Mouse (Mus musculus) kidney, adult 2 months (tissue): ENCODE results near the gene Gm2016. TPM values are rescaled to one million over a fixed set of nuclear protein-coding genes. Genes with fewer than 3 reads are reported as not detected.

ENCODE experiments used
- polyA plus RNA-seq: library from polyadenylated mRNA; depleted of rRNA; stranded (reverse); fragments of >200 nt; gene quantifications from 2 replicates; pipeline ENCODE4 v1.2.3, GENCODE M21; 2012; rRNA removed

Gene Gm2016
- polyA plus RNA-seq, 1 experiment, result not detected

Other genes with a start within 250 kb of the Gm2016 start
- gene Gm16381, start 229.5 kb upstream of the Gm2016 start, polyA plus RNA-seq, result not detected in 2 replicates
- not detected in 2 replicates for gene Gm21319, start 98.3 kb upstream of the Gm2016 start, polyA plus RNA-seq
- gene Gm21936, start 78.6 kb upstream of the Gm2016 start, polyA plus RNA-seq, result not detected in 2 replicates
- not detected in 2 replicates for gene BB287469, start 57.5 kb upstream of the Gm2016 start, polyA plus RNA-seq
- gene Gm2001, start 31.7 kb upstream of the Gm2016 start, polyA plus RNA-seq, result not detected in 2 replicates
- gene Gm2022, start 21.3 kb downstream of the Gm2016 start, polyA plus RNA-seq, result not detected in 2 replicates
- not detected in 2 replicates for gene Gm2035, start 45.8 kb downstream of the Gm2016 start, polyA plus RNA-seq
- not detected in 2 replicates for gene Gm2042, start 80.0 kb downstream of the Gm2016 start, polyA plus RNA-seq
- not detected in 2 replicates for gene Gm2075, start 137.8 kb downstream of the Gm2016 start, polyA plus RNA-seq
- not detected in 2 replicates for gene Gm6803, start 144.7 kb downstream of the Gm2016 start, polyA plus RNA-seq
- not detected in 2 replicates for gene Gm2056, start 152.9 kb downstream of the Gm2016 start, polyA plus RNA-seq
- not detected in 2 replicates for gene Gm16368, start 209.6 kb downstream of the Gm2016 start, polyA plus RNA-seq